Mouse (Mus musculus): Measurements from ENCODE around the gene Gjb4. TPM values are rescaled to one million over a fixed set of nuclear protein-coding genes. Genes with fewer than 3 reads are reported as not detected.
A peak's percentile ranks its signal among the peaks of the same experiment; 100 is the strongest.

The Gjb4 gene
- polyA plus RNA-seq, 1 experiment from 2014 or later: not detected

DNA sequence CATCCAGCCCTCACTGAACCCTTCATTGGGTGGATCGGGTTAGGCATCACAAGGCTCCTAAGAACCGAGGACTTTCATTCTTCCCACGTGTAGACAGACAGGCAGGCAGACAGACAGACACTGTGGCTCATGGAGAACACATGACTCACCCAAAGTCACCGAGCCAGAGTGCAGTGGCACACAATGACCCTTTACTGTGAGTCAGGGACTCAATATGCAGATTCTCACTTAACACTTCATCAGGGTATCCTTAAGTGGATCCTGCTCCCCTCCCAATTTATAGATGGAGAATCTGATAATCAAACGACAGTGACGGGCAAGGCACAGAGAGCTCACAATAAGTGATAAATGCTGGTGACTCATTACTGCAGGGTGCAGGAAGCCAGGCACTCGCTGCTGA, 26.6 kb downstream of the Gjb4 start:
- H3K36me3 ChIP-seq: no peaks in the 10 kb centered on the region
- WGBS: 31% methylated on average over 7 of the region's 7 CpGs
- no peak overlapping the region for H3K9ac ChIP-seq
- H3K4me2 ChIP-seq: no peak overlapping the region
- no peak overlapping the region for H3K27ac ChIP-seq (ENCODE audit: poor library complexity, severe bottlenecking)
- H3K9me3 ChIP-seq (replicated peaks): no peaks in the 10 kb centered on the region
- no peak overlapping the region for H3K4me3 ChIP-seq
- H3K27me3 ChIP-seq (replicated peaks): peaks cover 67% of the 10 kb centered on the region
- ATAC-seq (ENCODE audit: insufficient number of reproducible peaks, low FRiP score): no peak
- H3K4me1 ChIP-seq (replicated peaks): peaks cover 17% of the 10 kb centered on the region

DNA sequence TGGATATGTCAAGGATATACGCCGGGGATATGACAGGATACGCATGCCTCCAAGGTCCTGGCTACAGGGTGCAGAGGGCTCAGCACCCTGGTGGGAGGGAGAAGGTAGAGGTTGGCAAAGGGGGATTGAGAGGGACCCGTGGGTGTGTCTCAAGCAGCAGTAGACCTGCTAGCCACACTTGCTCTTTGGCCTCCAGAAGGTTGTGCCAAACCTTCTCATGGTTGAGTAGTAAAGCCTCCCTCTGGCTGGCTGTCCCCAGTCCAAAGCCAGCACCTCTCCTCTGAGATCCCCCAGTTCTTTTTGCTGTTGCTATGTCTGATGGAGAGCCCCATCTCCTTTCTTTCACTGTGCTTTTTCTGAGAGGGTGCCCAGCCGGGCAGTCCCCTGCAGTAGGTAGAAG, 28.6 kb downstream of the Gjb4 start:
- H3K36me3 ChIP-seq: no peaks in the 10 kb centered on the region
- H3K27ac ChIP-seq (ENCODE audit: poor library complexity, severe bottlenecking): no peak overlapping the region
- H3K9ac ChIP-seq: no peak overlapping the region
- ATAC-seq (ENCODE audit: insufficient number of reproducible peaks, low FRiP score): no peak
- no peak overlapping the region for H3K4me2 ChIP-seq
- H3K4me1 ChIP-seq (replicated peaks): peaks cover 7% of the 10 kb centered on the region
- H3K9me3 ChIP-seq (replicated peaks): no peaks in the 10 kb centered on the region
- peaks cover 48% of the 10 kb centered on the region for H3K27me3 ChIP-seq (replicated peaks)
- no peak overlapping the region for H3K4me3 ChIP-seq
- 80% methylated on average over 5 of the region's 5 CpGs for WGBS

DNA sequence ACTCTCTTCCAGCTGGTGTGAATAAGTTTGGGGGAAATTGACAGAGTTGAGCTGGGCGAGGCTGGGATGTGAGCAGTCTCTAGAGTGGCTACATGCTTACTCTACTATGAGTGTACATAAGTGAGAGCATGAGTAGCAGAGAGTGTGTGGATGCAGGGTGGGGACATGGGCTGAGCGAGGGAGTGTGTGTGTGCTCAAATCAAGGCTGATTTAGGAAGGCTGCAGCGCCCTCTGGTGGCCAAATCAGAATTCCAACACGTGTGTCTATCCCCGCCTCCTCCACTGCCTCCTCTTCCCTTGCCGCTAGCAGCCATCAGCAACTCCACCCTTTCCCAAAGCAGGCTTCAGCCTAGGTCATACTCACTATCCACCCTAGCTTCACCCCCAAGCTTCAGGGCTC, 29.1 kb downstream of the Gjb4 start:
- no peak for ATAC-seq (ENCODE audit: insufficient number of reproducible peaks, low FRiP score)
- Histone ChIP-seq H3K9ac (no peak overlapping the region), H3K4me3 (no peak overlapping the region), H3K4me1 (replicated peaks) (peaks cover 2% of the 10 kb centered on the region), H3K9me3 (replicated peaks) (no peaks in the 10 kb centered on the region), H3K27ac (ENCODE audit: poor library complexity, severe bottlenecking) (no peak overlapping the region), H3K4me2 (no peak overlapping the region), H3K36me3 (no peaks in the 10 kb centered on the region), H3K27me3 (replicated peaks) (peaks cover 47% of the 10 kb centered on the region)
- WGBS: 7% methylated on average over 6 of the region's 6 CpGs

DNA sequence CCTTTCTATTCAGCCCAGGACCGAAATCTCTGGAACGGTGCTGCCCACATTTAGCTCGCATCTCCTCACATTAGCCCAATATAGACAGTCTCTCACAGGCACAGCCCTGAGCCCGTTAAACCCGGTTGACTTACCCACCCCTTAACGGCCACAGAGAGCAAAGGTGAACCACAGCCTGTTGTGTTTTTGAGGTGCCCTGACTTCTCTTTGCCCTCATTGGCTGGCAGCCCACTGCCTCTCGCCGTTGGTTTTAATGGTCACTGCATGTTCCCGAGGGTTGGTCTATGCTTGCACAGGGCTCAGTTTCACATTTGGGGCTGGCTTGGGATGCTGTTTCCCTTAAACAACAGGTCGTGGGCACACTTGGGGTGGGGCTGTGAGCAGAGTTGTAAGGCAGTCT, 29.6 kb downstream of the Gjb4 start:
- peaks cover 42% of the 10 kb centered on the region for H3K27me3 ChIP-seq (replicated peaks)
- no peak overlapping the region for H3K27ac ChIP-seq (ENCODE audit: poor library complexity, severe bottlenecking)
- 76% methylated on average over 10 of the region's 10 CpGs for WGBS
- H3K36me3 ChIP-seq: no peaks in the 10 kb centered on the region
- no peak overlapping the region for H3K4me2 ChIP-seq
- H3K9ac ChIP-seq: no peak overlapping the region
- no peaks in the 10 kb centered on the region for H3K9me3 ChIP-seq (replicated peaks)
- no peak for ATAC-seq (ENCODE audit: insufficient number of reproducible peaks, low FRiP score)
- H3K4me1 ChIP-seq (replicated peaks): no peaks in the 10 kb centered on the region
- H3K4me3 ChIP-seq: no peak overlapping the region

DNA sequence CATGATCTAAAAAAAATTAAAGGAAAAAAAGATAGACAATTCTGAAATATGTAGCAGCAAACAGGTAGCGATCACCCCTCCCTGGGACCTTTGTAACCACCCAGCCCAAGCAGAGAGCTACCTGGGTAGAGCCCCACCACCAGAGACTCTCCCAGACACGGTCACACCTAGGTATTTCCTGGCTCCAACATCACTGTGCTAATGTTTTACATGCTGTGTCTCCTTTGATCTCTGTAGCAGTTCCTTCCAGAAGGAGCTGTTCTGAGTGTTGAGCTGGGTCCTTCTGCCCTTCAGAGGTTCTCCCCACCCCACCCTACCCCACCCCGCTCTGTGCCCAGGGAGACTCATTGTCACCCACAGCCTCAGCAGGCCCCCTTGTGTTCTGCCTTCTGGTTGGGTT, 30.2 kb downstream of the Gjb4 start:
- no peak for ATAC-seq (ENCODE audit: insufficient number of reproducible peaks, low FRiP score)
- H3K36me3 ChIP-seq: no peaks in the 10 kb centered on the region
- H3K4me2 ChIP-seq: no peak overlapping the region
- peaks cover 40% of the 10 kb centered on the region for H3K27me3 ChIP-seq (replicated peaks)
- WGBS: 80% methylated on average over 3 of the region's 3 CpGs
- H3K4me3 ChIP-seq: no peak overlapping the region
- no peak overlapping the region for H3K27ac ChIP-seq (ENCODE audit: poor library complexity, severe bottlenecking)
- H3K9ac ChIP-seq: no peak overlapping the region
- H3K4me1 ChIP-seq (replicated peaks): no peaks in the 10 kb centered on the region
- H3K9me3 ChIP-seq (replicated peaks): no peaks in the 10 kb centered on the region

DNA sequence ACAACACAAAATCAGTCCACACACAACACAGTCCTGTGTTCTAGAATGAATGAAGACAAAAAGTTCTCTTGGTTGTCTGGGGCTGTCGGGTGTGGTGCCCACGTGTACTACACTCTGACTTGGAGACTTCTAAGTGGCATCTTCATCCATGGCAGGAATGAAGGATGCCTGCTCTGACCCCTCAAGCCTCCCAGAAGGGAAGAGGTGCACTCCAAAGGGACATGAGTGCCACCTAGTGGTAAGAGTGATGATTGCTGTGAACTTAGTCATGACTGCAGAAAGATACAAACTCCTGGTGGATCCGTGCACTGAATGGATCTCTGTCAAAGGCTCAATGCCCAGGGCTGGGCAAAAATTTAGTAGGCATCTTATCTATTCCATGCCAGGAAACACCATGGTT, 34.3 kb downstream of the Gjb4 start:
- Histone ChIP-seq H3K9me3 (replicated peaks) (no peaks in the 10 kb centered on the region), H3K27ac (ENCODE audit: poor library complexity, severe bottlenecking) (no peak overlapping the region), H3K9ac (no peak overlapping the region), H3K4me1 (replicated peaks) (no peaks in the 10 kb centered on the region), H3K36me3 (no peaks in the 10 kb centered on the region), H3K4me2 (no peak overlapping the region), H3K4me3 (no peak overlapping the region), H3K27me3 (replicated peaks) (peaks cover 23% of the 10 kb centered on the region)
- no peak for ATAC-seq (ENCODE audit: insufficient number of reproducible peaks, low FRiP score)
- 5% methylated on average over 3 of the region's 3 CpGs for WGBS

DNA sequence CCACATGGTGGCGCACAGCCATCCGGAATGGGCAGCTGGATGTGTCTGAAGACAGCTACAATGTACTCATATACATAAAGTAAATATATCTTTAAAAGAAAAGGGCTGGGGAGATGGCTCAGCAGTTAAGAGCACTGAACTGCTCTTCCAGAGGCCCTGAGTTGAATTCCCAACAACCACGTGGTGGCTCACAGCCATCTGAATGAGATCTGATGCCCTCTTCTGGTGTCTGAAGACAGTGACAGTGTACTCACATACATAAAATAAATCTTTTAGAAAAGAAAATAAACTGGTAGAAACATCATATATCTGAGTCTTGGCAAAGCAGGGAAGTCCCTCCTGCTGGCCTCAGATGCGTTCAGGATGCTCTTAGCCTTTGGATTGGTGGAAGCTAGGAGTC, 36.7 kb downstream of the Gjb4 start:
- Histone ChIP-seq H3K4me1 (replicated peaks) (0 out of 2 replicates have a peak, but pooled peaks cover 4% of the 10 kb centered on the region), H3K36me3 (no peaks in the 10 kb centered on the region), H3K27me3 (replicated peaks) (peaks cover 39% of the 10 kb centered on the region), H3K27ac (ENCODE audit: poor library complexity, severe bottlenecking) (no peak overlapping the region), H3K9ac (no peak overlapping the region), H3K4me2 (no peak overlapping the region), H3K9me3 (replicated peaks) (no peaks in the 10 kb centered on the region), H3K4me3 (no peak overlapping the region)
- WGBS: 57% methylated on average over 4 of the region's 4 CpGs
- no peak for ATAC-seq (ENCODE audit: insufficient number of reproducible peaks, low FRiP score)

DNA sequence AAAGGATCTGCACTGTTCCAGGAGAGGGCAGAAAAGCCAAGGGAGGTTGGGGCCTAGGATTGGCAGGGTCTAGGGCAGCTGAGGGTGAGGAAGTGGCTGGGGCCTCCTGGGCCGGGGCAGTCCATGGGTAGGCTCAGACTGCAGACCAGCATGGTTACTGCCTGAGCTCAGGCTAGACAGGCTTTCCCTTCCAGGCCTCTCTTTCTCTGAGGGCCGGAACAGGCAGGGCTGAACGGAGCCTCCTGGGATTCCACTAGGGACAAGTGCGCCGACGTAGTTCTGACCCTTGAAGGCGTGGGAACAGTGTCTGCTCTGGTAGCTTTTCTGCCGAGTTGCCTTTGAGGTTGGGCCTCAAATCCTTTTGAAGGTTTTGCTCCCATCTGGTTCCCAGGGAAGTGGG, 38.1 kb downstream of the Gjb4 start:
- no peak for ATAC-seq (ENCODE audit: insufficient number of reproducible peaks, low FRiP score)
- Histone ChIP-seq H3K9ac (no peak overlapping the region), H3K36me3 (no peaks in the 10 kb centered on the region), H3K4me2 (no peak overlapping the region), H3K4me1 (replicated peaks) (0 out of 2 replicates have a peak, but pooled peaks cover 4% of the 10 kb centered on the region), H3K27me3 (replicated peaks) (peaks cover 49% of the 10 kb centered on the region), H3K4me3 (no peak overlapping the region), H3K9me3 (replicated peaks) (no peaks in the 10 kb centered on the region), H3K27ac (ENCODE audit: poor library complexity, severe bottlenecking) (no peak overlapping the region)
- WGBS: 73% methylated on average over 8 of the region's 8 CpGs

DNA sequence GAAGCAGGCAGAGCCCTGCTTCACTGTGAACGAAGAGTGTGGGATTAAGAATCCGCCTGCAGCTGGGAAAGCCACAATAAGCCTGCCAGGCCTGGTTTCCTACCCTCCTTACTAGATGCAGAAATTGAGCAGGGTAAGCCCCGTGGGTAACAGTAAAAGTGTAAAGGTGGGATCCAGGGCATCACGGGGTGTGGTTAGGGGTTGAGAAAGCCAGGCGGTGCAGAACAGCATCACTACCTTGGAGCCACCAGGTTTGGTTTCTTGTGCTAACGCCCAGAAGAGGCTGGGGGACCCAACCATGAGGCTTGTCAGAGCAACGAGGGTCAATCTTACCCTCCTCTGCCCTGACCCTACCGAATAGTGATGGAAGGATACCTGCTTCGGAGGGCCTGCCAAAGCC, 39.3 kb downstream of the Gjb4 start:
- H3K9me3 ChIP-seq (replicated peaks): no peaks in the 10 kb centered on the region
- H3K4me3 ChIP-seq: no peak overlapping the region; the same call in 1 of the 2 replicates
- H3K36me3 ChIP-seq: no peaks in the 10 kb centered on the region
- H3K4me2 ChIP-seq: peak overlapping the region; percentile 84
- 0 out of 2 replicates have a peak, but pooled peaks cover 7% of the 10 kb centered on the region for H3K4me1 ChIP-seq (replicated peaks)
- H3K9ac ChIP-seq: peak overlapping the region; percentile 76; the same call in 1 of the 2 replicates
- ATAC-seq (ENCODE audit: insufficient number of reproducible peaks, low FRiP score): no peak
- WGBS: 45% methylated on average over 9 of the region's 9 CpGs
- peaks cover 45% of the 10 kb centered on the region for H3K27me3 ChIP-seq (replicated peaks)
- H3K27ac ChIP-seq (ENCODE audit: poor library complexity, severe bottlenecking): no peak overlapping the region

DNA sequence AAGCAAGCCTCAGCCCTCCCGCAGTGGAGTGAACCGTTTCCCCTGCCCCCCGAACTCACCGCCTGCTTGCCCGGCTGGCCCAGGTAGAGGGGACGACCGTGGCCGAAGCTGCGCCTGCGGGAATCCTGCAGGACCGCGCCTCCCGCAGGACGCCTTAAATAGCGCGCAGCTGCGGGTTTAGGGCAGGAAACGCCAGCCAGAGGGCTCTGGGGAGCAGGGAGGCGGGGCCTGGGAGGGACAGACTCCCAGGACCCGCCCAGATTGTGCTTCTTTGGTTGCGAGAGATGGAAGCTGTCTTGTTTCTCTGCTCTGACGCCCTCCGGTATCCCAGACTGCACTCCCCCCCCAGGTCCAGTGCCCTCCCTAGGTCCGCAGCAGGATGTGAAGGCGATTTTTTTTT, 40.0 kb downstream of the Gjb4 start, which contains the start of gene Gja4:
Gene Gja4 (minus strand): TSS at position 179 of the 400 bp plus-strand sequence.
- H3K4me1 ChIP-seq (replicated peaks): 0 out of 2 replicates have a peak, but pooled peaks cover 8% of the 10 kb centered on the region
- H3K9me3 ChIP-seq (replicated peaks): no peaks in the 10 kb centered on the region
- H3K4me3 ChIP-seq: peak within 1 kb of the TSS; percentile 57
- H3K27ac ChIP-seq (ENCODE audit: poor library complexity, severe bottlenecking): no peak within 1 kb of the TSS
- peak within 1 kb of the TSS; percentile 84 for H3K4me2 ChIP-seq
- peak within 1 kb of the TSS; percentile 76 for H3K9ac ChIP-seq
- peak; percentile 77 for ATAC-seq (ENCODE audit: insufficient number of reproducible peaks, low FRiP score)
- no peaks in the 10 kb centered on the region for H3K36me3 ChIP-seq
- peaks cover 43% of the 10 kb centered on the region for H3K27me3 ChIP-seq (replicated peaks)
- 1% methylated on average over 25 of the region's 25 CpGs for WGBS

DNA sequence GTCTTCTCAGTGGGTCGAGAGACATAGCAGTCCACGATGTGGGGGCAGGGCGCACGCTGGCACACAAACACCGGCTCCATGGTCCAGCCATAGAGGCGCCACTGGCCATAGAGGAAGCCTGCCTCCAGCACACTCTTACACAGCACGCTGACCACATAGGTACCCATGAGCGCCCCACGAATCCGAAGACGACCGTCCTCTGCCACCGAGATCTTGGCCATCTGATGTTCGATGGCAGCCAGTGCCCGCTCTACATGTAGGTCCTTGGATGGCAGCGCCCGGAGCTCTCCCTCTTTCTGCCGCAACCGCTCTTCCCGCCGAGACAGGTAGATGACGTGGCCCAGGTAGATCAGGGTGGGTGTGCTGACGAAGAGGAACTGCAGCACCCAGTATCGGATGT, 41.5 kb downstream of the Gjb4 start:
- no peaks in the 10 kb centered on the region for H3K36me3 ChIP-seq
- H3K4me1 ChIP-seq (replicated peaks): 0 out of 2 replicates have a peak, but pooled peaks cover 10% of the 10 kb centered on the region
- peak overlapping the region; percentile 76 for H3K9ac ChIP-seq
- H3K4me3 ChIP-seq: peak overlapping the region; percentile 57
- ATAC-seq (ENCODE audit: insufficient number of reproducible peaks, low FRiP score): no peak; the same call in 1 of the 2 replicates
- no peaks in the 10 kb centered on the region for H3K9me3 ChIP-seq (replicated peaks)
- peak overlapping the region; percentile 84 for H3K4me2 ChIP-seq
- H3K27ac ChIP-seq (ENCODE audit: poor library complexity, severe bottlenecking): no peak overlapping the region
- peaks cover 35% of the 10 kb centered on the region for H3K27me3 ChIP-seq (replicated peaks)
- WGBS: 59% methylated on average over 24 of the region's 24 CpGs

DNA sequence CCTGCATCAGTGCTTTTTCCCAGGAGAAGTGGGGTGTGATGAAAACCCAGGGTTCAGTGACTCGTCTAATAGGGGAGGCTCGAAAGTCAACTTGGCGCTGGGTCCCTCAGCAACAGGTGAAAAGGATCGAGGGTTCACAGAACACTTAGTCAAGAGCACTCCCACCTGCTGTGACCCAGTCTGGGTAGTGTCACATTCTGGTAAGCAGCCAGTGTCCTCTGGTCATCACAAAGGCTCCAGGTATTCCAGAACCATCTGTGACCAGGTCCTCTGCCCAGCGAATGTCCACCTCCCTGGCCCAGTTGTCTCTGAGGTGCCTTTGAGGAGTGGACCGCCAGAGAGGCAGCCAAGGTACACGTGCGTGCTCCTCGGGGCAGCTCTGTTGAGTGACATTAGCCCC, 42.3 kb downstream of the Gjb4 start:
- H3K36me3 ChIP-seq: no peaks in the 10 kb centered on the region
- peak overlapping the region; percentile 57 for H3K4me3 ChIP-seq
- H3K4me2 ChIP-seq: peak overlapping the region; percentile 84
- no peak for ATAC-seq (ENCODE audit: insufficient number of reproducible peaks, low FRiP score)
- peak overlapping the region; percentile 76 for H3K9ac ChIP-seq
- 0 out of 2 replicates have a peak, but pooled peaks cover 10% of the 10 kb centered on the region for H3K4me1 ChIP-seq (replicated peaks)
- H3K9me3 ChIP-seq (replicated peaks): no peaks in the 10 kb centered on the region
- 43% methylated on average over 9 of the region's 9 CpGs for WGBS
- peaks cover 35% of the 10 kb centered on the region for H3K27me3 ChIP-seq (replicated peaks)
- no peak overlapping the region for H3K27ac ChIP-seq (ENCODE audit: poor library complexity, severe bottlenecking)
